Mouse (Mus musculus) embryonic facial prominence, embryonic 10.5 days (tissue): ENCODE measurements around the gene E130208F15Rik. TPM values are rescaled to one million over a fixed set of nuclear protein-coding genes. Genes with fewer than 3 reads are reported as not detected.

Experiments
- DNase-seq: peaks from one replicate; pipeline ENCODE4 v3.0.0-alpha.2; 2017; ENCODE audit warnings: low spot score
- H3K27ac ChIP-seq: fragments of 300-500 bp; sonication (generic); replicated peaks from 2 replicates; pipeline ENCODE4 v1.5.1; 2016; ENCODE audit warnings: mild to moderate bottlenecking
- H3K27me3 ChIP-seq: fragments of 300-500 bp; sonication (generic); replicated peaks from 2 replicates; pipeline ENCODE4 v1.6.1; 2016; ENCODE audit warnings: low read depth, mild to moderate bottlenecking; ENCODE audit not compliant: poor library complexity, severe bottlenecking
- H3K36me3 ChIP-seq: fragments of 300-500 bp; sonication (generic); replicated peaks from 2 replicates; pipeline ENCODE4 v1.6.1; 2016; ENCODE audit warnings: mild to moderate bottlenecking, moderate library complexity
- H3K4me1 ChIP-seq: fragments of 300-500 bp; sonication (generic); 2 replicates; pipeline ENCODE4 v1.6.1; 2016
- H3K4me3 ChIP-seq: fragments of 300-500 bp; sonication (generic); 2 replicates; pipeline ENCODE4 v1.5.1; 2016; ENCODE audit warnings: mild to moderate bottlenecking, moderate library complexity
- H3K9me3 ChIP-seq: fragments of 300-500 bp; sonication (generic); 2 replicates; pipeline ENCODE4 v1.6.1; 2016; ENCODE audit warnings: mild to moderate bottlenecking
- WGBS: fragments of 180-500 bp; shearing (Covaris S2); methylation state at CpG from one replicate; pipeline ENCODE4 v1.1.7; 2016; 5-methylcytosine and 5-hydroxymethylcytosine counted together
- polyA plus RNA-seq: library from polyadenylated mRNA; unstranded; fragments of >200 nt; fragmentation: Nextera tagmentation; extraction: Ambion mirVana; gene quantifications from 2 replicates; pipeline ENCODE4 v1.2.1, GENCODE M21; 2016

E130208F15Rik gene
- polyA plus RNA-seq, 1 experiment from 2014 or later, result 2.1 TPM

DNA sequence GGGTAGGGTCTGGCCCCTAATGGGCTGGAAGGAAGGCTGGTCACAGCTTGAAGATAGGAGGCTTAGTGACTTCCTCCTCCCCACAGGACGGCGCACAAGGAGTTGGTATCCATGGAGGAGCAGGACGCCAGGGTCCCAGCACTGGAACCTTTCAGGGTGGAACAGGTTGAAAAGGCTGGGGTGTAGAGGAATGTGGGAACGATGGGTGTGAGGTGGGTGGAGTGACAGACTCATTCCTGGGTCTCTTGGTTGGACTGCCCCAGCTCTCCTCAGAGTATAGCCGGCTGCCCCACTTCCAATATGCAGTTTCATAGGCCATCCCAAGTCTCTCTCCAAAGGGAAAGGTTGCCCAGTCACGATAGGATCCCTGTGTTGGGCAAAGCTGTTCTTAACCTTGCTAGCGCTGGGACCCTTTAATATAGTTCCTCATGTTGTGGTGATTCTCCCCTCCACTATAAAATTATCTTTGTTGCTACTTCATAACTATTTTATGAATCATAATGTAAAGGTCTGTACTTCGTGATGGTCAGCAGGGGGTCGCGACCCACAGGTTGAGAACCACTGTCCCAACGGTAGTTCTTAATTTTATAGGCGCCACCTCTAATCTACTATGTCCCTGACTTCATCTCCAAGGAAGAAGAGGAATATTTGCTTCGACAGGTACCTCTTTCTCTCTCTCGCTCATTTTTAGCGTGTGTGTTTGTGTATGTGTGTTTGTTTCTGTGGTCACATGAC, 12.0 kb upstream of the E130208F15Rik start:
- Histone ChIP-seq H3K27ac (0 out of 2 replicates have a peak overlapping the region, but pooled peaks have one; percentile 79), H3K4me1 (peaks cover 32% of the 10 kb centered on the region), H3K27me3 (no peaks in the 10 kb centered on the region), H3K36me3 (peaks cover 61% of the 10 kb centered on the region), H3K4me3 (peak overlapping the region; percentile 73), H3K9me3 (no peaks in the 10 kb centered on the region)
- DNase-seq, result no peak
- 65% methylated on average over 15 of the region's 15 CpGs for WGBS

DNA sequence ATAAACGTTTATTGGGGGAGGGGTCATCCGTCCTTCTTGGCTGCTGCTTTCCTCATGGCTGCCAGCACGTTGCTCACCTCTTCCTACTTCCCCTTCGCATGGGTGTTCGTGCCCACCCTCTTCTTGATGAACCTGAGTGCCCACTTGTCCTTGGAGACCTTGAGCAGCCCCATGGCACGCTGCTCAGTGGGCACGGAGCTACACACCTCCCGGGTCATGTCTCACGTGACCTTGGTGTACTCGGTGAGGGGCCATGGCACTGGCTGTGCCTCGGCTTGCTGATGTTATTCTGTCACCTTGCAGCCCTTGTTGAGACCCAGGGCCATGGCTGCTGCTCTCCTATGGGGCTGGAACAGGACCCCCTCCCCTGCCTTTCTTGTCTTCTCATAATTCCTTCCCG, 11.4 kb upstream of the E130208F15Rik start:
- 89% methylated on average over 12 of the region's 12 CpGs for WGBS
- no peaks in the 10 kb centered on the region for H3K9me3 ChIP-seq
- H3K4me1 ChIP-seq, result peaks cover 37% of the 10 kb centered on the region
- H3K27me3 ChIP-seq, result no peaks in the 10 kb centered on the region
- no peak for DNase-seq
- peaks cover 58% of the 10 kb centered on the region for H3K36me3 ChIP-seq
- H3K27ac ChIP-seq, result no peak overlapping the region
- peak overlapping the region; percentile 73; the same call in 1 of the 2 replicates for H3K4me3 ChIP-seq

DNA sequence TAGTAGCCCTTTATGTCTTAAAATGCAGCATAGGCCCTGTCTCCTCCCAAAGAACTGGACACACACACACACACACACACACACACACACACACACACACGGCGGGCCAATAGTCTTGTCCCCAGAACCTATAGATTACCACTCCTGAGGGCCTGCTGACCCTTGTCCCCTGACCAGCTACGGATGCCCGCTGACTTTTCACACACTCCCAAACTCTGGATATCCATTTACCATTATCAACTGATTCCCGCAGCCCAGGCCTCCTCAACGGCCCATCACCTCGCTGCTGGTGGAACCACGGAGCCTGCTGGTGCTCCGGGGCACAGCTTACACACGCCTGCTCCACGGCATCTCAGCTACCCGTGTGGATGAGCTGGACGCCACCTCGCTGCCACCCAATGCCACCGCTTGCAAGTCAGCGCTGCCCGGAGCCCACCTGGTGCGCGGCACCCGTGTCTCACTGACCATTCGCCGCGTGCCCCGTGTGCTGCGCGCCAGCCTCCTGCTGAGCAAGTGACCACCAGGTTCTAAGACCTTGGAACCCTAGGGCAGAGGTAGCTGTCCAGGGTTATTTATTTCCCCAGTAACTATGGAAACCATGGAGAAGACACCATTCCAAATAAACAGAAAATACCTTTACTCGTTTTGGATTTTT, 7.7 kb upstream of the E130208F15Rik start:
- DNase-seq, result no peak
- H3K4me1 ChIP-seq, result peaks cover 41% of the 10 kb centered on the region
- no peaks in the 10 kb centered on the region for H3K27me3 ChIP-seq
- no peak overlapping the region for H3K27ac ChIP-seq
- no peaks in the 10 kb centered on the region for H3K9me3 ChIP-seq
- H3K36me3 ChIP-seq, result peaks cover 60% of the 10 kb centered on the region
- H3K4me3 ChIP-seq, result no peak overlapping the region; the same call in 1 of the 2 replicates
- 46% methylated on average over 27 of the region's 27 CpGs for WGBS

DNA sequence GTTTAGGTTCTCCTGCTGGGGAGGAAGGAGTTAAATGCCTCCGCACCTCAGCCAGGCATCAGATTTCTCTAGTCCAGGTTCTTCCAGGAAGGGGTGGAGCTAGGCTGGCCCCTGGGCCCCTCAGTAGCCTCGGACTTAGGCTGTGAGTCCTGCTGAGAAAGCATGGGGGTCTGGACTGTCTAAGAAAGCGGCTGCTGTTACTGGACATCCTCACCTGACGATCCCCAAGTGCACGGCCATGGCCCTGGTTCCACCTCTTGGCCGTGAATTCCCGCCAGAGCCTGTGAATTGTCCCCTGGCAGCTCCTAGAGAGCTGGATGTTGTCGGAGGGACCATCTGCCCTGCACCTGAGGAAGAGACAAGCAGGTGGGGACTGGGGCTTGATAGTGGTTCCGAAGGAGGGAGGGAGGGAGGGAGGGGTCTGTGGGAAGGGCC, 6.8 kb upstream of the E130208F15Rik start, which contains the start of gene Syne4:
Gene Syne4, plus strand, starts transcription at position 87 of the 435 bp plus-strand sequence.
- Histone ChIP-seq H3K4me3 (peak within 1 kb of the TSS; percentile 68), H3K4me1 (peaks cover 33% of the 10 kb centered on the region), H3K9me3 (no peaks in the 10 kb centered on the region), H3K36me3 (peaks cover 69% of the 10 kb centered on the region), H3K27ac (peak within 1 kb of the TSS; percentile 87), H3K27me3 (no peaks in the 10 kb centered on the region)
- DNase-seq, result peak; percentile 81
- WGBS, result under 1% methylated on average over 9 of the region's 9 CpGs

DNA sequence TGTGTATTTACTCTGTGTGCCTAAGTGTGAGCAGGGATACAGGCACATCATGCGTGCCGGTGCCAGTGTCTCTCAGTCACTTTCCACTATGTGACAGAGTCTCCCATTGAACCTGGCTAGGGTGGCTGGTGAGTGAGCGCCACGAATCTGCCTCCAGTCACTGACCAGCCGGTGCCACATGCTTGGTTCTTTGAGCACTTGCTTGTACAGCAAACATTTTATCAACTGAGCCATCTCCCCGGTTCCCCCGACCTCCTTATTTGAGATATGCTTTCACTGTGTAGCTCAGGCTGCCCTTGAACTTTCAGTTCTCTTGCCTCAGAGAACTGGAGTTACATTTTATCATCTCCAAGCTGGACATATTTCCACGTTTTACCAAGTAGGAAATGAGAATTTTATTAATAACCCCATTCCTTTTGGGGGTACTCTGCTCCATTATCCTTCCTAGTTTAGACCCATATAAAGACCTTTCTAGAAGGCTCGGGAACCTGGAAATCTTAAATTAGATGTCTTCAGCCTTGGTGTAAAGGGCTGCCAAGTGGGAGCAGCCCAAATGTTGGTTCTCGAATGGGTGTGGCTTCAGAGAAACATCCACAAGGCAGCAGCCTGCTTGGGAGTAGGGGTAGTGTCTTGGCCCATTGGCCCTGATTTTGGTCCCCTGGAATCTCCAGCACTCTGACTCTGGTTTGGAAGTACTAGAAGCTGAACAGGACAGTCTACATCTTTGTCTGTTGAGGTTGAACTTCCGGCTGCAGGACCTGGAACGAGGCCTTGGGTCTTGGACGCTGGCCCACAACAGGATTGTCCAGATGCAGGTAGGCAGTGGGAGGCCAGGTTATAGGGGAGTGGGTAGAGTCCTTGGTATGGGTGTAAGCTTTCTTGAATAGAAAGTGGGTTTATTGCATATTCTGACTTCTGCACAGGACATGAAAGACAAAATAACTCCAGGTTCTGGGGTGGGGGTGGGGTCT, 5.7 kb upstream of the E130208F15Rik start:
- Histone ChIP-seq H3K27me3 (no peaks in the 10 kb centered on the region), H3K36me3 (peaks cover 66% of the 10 kb centered on the region), H3K4me3 (peak overlapping the region; percentile 68), H3K4me1 (peaks cover 30% of the 10 kb centered on the region), H3K9me3 (no peaks in the 10 kb centered on the region), H3K27ac (peak overlapping the region; percentile 87)
- no peak for DNase-seq
- 75% methylated on average over 13 of the region's 13 CpGs for WGBS

DNA sequence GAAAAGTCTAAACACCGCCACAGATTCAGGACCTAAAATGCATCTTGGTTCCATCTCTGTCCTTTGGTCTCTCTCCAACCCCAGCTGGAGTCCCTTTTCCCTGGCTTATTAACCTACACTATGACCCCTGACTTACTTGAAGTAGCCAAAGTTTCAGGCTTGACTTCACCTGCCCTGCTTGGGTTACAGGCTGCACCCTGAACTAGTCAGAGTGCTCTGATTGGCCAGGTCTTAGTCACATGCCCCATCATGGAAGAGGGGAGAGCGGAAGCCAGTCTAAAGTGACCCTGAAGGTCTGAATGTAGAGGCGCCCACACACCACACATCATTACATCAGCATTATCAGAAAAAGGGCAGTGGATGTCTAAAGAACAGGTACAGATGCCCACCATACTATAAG, 3.4 kb upstream of the E130208F15Rik start:
- DNase-seq, result no peak
- 88% methylated on average over 3 of the region's 3 CpGs for WGBS
- H3K27ac ChIP-seq, result no peak overlapping the region

DNA sequence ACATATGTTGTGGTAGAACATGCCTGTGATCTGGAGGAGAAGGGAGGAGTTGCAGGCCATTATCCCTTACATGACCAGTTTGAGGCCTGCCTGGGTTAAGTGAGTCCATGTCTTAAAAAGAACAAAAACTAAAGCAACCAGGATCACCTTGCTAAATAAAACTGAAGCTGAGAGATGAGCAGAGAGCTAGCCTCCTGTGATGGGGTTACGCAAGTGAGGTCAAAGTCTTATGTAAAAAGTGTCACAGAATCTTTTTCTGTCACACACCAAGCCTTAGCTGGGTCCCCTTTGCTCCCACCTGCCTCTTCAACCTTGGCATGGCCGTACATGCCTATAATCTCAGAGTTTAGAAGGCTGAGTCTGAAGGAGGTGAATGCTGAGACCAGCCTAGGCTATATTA, 594 bp upstream of the E130208F15Rik start:
- Histone ChIP-seq H3K9me3 (peaks cover 5% of the 10 kb centered on the region; the same call in 1 of the 2 replicates), H3K4me3 (peak overlapping the region; percentile 73), H3K36me3 (peaks cover 39% of the 10 kb centered on the region), H3K27ac (no peak overlapping the region), H3K4me1 (peaks cover 18% of the 10 kb centered on the region), H3K27me3 (no peaks in the 10 kb centered on the region)
- DNase-seq, result no peak
- 86% methylated on average over 2 of the region's 2 CpGs for WGBS

More for the DNA sequence above, 3.4 kb upstream of the E130208F15Rik start:
- Histone ChIP-seq H3K4me1 (peaks cover 44% of the 10 kb centered on the region), H3K27me3 (no peaks in the 10 kb centered on the region), H3K9me3 (no peaks in the 10 kb centered on the region), H3K4me3 (no peak overlapping the region), H3K36me3 (peaks cover 43% of the 10 kb centered on the region)

DNA sequence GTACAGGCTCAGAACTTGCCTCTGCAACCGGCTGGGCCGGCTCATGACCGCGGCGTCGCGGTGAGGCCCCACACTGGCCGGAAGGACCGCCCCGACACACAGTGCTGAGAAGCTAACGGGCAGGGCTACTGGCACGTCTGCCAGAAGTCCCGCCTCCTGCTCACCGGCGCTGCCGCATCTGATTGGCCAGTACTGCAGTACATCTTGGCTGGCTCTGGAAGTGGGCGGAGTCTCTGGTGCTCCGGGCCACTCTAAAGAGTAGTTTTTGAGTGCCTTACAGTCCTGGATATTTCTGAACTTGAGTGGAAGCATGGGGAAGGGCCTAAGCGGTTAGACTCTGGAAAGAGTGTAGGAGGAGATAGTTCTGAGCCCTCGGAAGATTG, 736 bp downstream of the E130208F15Rik start:
- Histone ChIP-seq H3K9me3 (peaks cover 5% of the 10 kb centered on the region; the same call in 1 of the 2 replicates), H3K4me1 (peaks cover 16% of the 10 kb centered on the region), H3K36me3 (peaks cover 29% of the 10 kb centered on the region), H3K27me3 (no peaks in the 10 kb centered on the region), H3K27ac (peak overlapping the region; percentile 90), H3K4me3 (peak overlapping the region; percentile 73)
- DNase-seq, result peak; percentile 98
- WGBS, result under 1% methylated on average over 20 of the region's 20 CpGs

DNA sequence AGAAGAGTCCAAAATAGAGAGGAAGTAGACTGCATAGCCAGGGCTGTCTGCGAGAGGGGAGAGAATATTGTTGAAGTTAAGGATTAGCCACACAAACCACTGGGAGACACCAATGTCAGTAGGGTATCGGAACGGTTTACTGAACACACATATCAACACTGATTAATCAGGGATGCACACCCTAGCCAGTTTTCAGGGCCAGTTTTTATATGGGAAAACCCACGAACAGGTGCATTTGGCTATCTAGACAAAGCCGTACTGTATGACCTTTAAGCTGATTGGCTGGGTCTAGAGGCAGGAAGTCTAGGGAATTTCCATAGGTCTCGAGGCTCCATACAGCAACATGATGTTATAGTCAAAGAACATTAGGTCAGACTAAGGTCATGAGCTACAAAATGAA, 1.3 kb downstream of the E130208F15Rik start:
- Histone ChIP-seq H3K27me3 (no peaks in the 10 kb centered on the region), H3K4me1 (peaks cover 16% of the 10 kb centered on the region), H3K9me3 (peaks cover 5% of the 10 kb centered on the region; the same call in 1 of the 2 replicates), H3K4me3 (peak overlapping the region; percentile 73), H3K36me3 (peaks cover 23% of the 10 kb centered on the region), H3K27ac (peak overlapping the region; percentile 90)
- DNase-seq, result no peak
- 37% methylated on average over 6 of the region's 6 CpGs for WGBS

DNA sequence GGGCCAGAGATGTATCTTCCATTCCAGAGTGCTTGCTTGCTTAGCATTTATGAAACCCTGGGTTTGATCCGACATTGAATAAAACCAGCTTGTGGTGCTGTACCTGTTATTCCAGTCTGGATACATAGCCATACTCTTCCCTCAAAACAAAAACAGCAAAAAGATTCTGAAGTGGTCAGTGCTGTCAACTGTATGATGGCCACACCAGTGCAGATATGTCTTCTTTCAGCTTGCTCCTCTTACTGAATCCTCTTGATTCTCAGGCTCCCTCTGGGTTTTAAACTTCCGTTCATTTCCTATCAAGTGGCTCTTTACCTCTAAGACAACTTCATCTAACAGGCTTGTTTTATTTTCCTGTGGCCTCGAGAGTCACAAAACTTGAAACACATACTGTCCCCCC, 2.3 kb downstream of the E130208F15Rik start, which contains the start of gene Sdhaf1:
Gene Sdhaf1, minus strand, starts transcription at position 101 of the 400 bp plus-strand sequence.
- peaks cover 14% of the 10 kb centered on the region for H3K36me3 ChIP-seq
- H3K4me3 ChIP-seq, result peak within 1 kb of the TSS; percentile 73
- no peaks in the 10 kb centered on the region for H3K27me3 ChIP-seq
- peaks cover 5% of the 10 kb centered on the region; the same call in 1 of the 2 replicates for H3K9me3 ChIP-seq
- WGBS, result 75% methylated on average over 3 of the region's 3 CpGs
- H3K4me1 ChIP-seq, result peaks cover 22% of the 10 kb centered on the region
- H3K27ac ChIP-seq, result peak within 1 kb of the TSS; percentile 90
- DNase-seq, result no peak

DNA sequence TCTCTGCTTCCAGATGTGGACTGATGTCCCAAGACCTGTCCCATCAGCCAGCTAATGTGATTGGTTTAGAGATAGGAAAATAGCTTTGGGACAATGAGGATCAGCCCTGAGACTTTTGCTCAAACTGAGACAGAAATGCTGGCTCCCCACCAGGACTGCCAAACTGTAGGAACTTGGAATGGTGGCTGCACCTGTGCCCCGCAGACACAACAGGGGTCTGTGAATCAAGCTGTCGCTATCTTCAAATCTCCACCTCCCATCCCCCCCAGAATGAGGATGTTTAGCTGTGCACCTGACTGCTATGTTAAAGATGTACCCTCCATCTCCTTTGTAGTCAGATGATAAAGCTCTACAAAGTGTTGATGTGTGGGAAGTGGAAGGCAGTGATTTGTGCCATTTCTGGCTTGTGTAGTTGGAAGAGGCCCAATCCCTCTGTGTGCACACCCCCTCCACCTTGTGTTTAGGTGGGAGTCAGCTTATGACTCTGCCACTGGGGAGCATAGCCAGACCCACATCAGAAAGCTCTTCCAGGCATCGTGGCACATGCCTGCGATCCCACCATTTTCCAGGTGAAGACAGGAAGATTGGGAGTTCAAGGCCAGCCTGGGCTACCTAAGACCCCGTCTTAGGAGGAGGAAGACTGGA, 2.9 kb downstream of the E130208F15Rik start:
- Histone ChIP-seq H3K27me3 (no peaks in the 10 kb centered on the region), H3K4me1 (peaks cover 23% of the 10 kb centered on the region), H3K9me3 (peaks cover 5% of the 10 kb centered on the region; the same call in 1 of the 2 replicates), H3K4me3 (no peak overlapping the region), H3K27ac (no peak overlapping the region), H3K36me3 (peaks cover 8% of the 10 kb centered on the region; the same call in 1 of the 2 replicates)
- WGBS, result 82% methylated on average over 5 of the region's 5 CpGs
- DNase-seq, result no peak
